Mouse (Mus musculus) bone marrow macrophage, adult 2 months (primary cell): ENCODE measurements around the gene Ankrd17. TPM values are rescaled to one million over a fixed set of nuclear protein-coding genes. Genes with fewer than 3 reads are reported as not detected.
A peak's percentile ranks its signal among the peaks of the same experiment; 100 is the strongest.

Experiments
- H3K27ac ChIP-seq: 2 replicates; pipeline ENCODE4 v1.5.1; 2012; ENCODE audit warnings: low read depth, low read length; ENCODE audit not compliant: insufficient read depth
- H3K4me1 ChIP-seq: 2 replicates; pipeline ENCODE4 v1.6.1; 2012; ENCODE audit warnings: low read length; ENCODE audit not compliant: control insufficient read depth, insufficient read depth
- H3K4me3 ChIP-seq: 2 replicates; pipeline ENCODE4 v1.5.1; 2012; ENCODE audit warnings: mild to moderate bottlenecking, low read length, moderate library complexity; ENCODE audit not compliant: insufficient read depth
- CTCF ChIP-seq: IDR thresholded peaks from 2 replicates; pipeline ENCODE4 v1.5.1; 2012; ENCODE audit warnings: low read depth, mild to moderate bottlenecking, low read length, moderate library complexity
- POLR2A ChIP-seq: IDR thresholded peaks from 2 replicates; pipeline ENCODE4 v1.6.1; 2012; ENCODE audit warnings: mild to moderate bottlenecking, low read depth, low read length, borderline replicate concordance
- polyA plus RNA-seq: library from polyadenylated mRNA; stranded (reverse); fragments of >200 nt; gene quantifications from 2 replicates; pipeline ENCODE4 v1.2.4, GENCODE M21; 2012; ENCODE audit not compliant: missing spikeins, insufficient read depth, insufficient read length

Ankrd17 gene
- polyA plus RNA-seq, 1 experiment = 40.0 TPM

DNA sequence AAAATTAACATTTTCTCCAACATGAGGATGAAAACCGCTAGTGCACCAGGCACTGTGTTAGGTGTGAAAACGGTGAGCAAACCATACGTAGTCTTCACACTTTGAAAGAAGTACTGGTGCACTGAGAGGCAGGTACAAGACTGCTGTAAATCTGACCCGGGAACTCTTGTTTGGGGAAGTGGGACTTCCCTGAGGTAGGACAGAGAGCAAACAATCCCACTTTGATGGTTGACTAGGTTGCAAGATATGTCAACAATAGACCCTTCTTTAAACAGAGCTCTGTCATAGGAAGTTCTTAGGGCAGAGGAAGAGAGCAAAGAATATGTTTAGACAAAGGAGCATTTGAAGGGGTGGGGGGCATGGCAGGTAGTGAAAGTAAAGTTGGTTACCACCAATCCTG, 7.3 kb upstream of the Ankrd17 start:
- H3K4me1 ChIP-seq = no peaks in the 10 kb centered on the region
- H3K27ac ChIP-seq = no peak overlapping the region
- no peak overlapping the region for H3K4me3 ChIP-seq
- TF ChIP-seq CTCF = no peak
- no peak for TF ChIP-seq POLR2A

DNA sequence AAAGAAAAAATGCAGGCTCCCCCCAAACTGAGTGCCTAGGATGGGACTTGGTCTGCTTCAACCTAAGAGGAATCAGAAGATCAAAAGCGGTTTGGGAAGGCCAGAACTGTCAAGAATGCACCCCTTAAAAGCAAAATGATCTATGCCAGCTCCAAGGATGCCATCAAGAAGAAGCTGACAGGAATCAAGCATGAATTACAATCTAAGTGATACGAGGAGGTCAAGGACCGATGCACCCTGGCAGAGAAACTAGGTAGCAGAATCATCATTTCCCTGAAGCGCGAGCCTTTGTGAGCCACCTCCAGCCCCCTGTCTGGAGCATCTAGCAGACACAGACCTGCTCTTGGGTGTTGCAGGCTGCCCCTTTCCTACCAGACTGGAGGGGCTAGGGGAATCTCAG, 4.0 kb upstream of the Ankrd17 start:
- no peak overlapping the region for H3K27ac ChIP-seq
- TF ChIP-seq POLR2A = no peak
- no peak for TF ChIP-seq CTCF
- no peak overlapping the region for H3K4me3 ChIP-seq
- H3K4me1 ChIP-seq = peaks cover 3% of the 10 kb centered on the region

DNA sequence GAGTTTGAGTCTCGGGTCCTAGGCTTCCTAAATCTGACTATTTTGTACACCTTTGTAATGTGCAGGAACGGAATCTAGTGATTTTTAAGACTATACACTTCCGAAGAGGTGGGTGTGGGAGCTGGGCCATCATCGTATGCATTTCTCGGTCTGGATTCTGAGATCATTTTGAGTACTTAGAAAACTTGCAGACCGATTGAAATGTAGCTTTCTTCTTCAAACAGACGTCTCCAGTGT, 608 bp upstream of the Ankrd17 start, which contains the start of gene Gm9958:
Gm9958 (plus strand) TSS at position 138 of the 237 bp plus-strand sequence.
- TF ChIP-seq CTCF = no peak
- no peak for TF ChIP-seq POLR2A
- Histone ChIP-seq H3K4me3 (peak within 1 kb of the TSS; percentile 100), H3K4me1 (peaks cover 8% of the 10 kb centered on the region), H3K27ac (peak within 1 kb of the TSS; percentile 100)

DNA sequence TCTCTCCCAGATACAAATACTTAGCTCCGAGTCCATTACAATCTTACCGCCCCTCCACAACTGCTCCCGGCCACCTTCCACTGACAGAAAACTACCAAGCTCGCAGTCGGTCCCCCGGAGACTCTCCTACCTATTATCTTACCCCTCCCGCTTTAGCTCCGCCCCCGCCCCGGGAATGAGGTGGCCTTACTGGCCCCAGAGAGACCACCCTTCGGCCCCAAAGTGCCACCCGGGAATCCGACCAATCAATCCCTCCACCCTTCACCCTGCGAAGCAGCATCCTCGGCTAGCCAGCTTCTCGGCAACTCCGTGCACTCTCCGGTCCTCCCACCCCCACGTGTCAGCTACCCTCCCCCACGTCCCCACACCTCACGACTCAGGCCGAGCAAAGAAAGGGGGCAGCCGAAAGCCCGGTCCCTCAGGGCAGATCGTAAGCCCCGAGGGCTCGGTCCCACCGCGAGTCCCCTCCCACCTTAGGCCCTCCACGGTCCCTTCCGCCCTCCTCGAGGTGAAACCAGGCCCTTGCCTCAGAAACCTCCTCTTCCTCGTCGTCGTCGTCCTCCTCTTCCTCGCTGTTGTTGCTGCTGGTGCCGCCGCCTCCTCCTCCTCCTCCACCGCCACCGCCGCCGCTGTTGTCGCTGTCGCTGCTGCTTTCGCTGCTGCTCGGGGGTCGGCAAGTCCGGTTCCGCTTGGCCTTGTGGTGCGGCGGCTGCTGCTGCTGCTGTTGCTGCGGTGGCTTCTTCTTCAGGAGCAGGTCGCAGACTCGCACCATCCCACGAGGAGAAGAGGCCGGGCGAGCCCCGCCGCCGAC, 1.0 kb downstream of the Ankrd17 start:
- TF ChIP-seq POLR2A = no peak
- TF ChIP-seq CTCF = no peak
- peak overlapping the region; percentile 100 for H3K4me3 ChIP-seq
- peaks cover 8% of the 10 kb centered on the region for H3K4me1 ChIP-seq
- H3K27ac ChIP-seq = peak overlapping the region; percentile 83

DNA sequence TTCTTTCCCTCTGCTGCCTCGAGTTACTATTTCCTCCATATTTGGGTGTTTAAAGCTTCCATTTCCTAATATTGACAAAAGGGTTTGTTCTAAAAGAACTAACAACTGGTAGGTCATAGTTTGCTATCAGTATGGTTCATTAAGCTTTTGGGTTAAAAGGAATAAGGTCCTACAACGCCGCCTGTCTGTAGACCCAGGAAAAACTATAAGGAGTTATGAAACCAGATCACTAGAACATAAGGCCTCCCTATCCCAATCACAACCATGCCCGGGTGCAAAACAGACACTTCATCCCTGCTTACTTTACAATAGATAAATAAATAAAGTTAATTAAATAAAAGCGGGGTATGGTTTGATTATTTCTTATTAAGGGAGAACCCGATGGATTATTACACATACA, 1.9 kb downstream of the Ankrd17 start:
- Histone ChIP-seq H3K27ac (peak overlapping the region; percentile 83; the same call in 1 of the 2 replicates), H3K4me3 (peak overlapping the region; percentile 100), H3K4me1 (peaks cover 9% of the 10 kb centered on the region)
- TF ChIP-seq POLR2A = no peak
- TF ChIP-seq CTCF = no peak

DNA sequence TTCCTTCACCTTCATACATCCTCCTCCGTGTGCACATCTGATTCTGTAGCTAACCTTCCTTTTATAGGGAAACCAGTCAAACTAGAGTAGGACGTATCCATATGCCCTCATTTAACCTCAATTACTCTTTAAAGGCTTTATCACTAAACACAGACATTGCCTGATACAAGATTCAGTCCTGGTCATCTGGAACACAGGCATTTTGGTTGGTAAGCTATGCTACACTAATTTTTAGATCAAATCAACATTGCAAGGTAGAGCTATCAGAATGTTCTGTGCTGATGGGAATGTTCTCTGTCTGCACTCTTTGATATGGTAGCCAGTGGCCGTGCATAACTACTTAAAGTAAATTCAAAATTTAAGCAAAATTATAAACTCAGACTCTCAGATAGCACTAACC, 10.6 kb downstream of the Ankrd17 start:
- Histone ChIP-seq H3K4me3 (no peak overlapping the region), H3K27ac (no peak overlapping the region), H3K4me1 (peaks cover 8% of the 10 kb centered on the region)
- TF ChIP-seq CTCF (no peak), POLR2A (no peak)

DNA sequence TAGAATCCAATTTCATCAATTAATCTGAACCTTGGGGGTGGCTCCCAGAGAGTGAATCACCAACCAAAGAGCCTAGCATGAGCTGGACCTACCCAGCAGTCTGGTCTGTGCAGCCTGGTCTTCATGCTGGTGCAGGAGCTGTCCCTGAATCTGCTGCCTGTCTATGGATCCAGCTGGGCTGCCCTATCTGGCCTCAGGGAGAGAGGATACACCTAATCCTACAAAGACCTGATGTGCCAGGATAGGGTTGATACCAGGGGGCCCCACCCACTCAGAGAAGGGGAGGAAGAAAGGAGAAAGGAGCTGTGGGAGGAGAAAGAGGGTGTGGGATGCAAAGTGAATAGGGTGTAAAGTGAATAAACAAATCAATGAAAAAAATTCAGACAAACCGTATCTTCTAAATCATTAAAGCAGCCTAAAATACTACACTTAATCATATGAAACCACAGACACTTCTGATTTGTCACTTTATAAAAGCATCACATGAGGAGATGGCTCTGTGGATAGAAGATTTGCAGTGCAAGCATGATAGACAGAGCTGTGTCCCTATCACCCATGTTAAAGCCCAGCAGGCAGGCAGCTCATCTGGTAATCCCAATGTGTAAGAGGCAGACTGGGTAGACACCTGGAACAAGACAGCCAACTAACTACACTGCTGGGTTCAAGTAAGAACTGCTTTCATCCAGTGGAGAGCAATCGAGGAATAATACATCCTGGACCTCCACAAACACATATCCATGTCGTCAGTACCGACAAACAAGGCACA, 12.6 kb downstream of the Ankrd17 start:
- no peak for TF ChIP-seq CTCF
- TF ChIP-seq POLR2A = no peak
- H3K4me1 ChIP-seq = peaks cover 9% of the 10 kb centered on the region

DNA sequence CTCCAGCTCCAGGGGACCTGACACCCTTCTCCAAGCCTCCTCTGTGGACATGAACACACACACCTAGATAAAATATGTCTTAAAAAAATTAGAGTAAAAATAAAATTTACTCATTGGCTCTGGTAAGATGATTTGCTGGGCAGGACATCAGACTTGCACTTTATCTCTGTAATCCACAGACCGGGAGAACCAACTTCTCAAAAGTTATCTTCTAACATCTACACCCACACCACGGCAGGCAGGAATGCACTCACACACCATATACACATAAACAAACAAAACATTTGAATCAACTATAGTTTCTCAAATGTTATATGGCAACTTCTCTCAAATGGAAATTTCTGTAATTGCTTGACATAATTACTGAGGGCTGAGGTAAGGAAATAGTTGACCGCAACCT, 19.5 kb downstream of the Ankrd17 start:
- TF ChIP-seq CTCF (no peak), POLR2A (no peak)
- Histone ChIP-seq H3K4me1 (0 out of 2 replicates have a peak, but pooled peaks cover 3% of the 10 kb centered on the region), H3K4me3 (no peak overlapping the region), H3K27ac (no peak overlapping the region)

More for the DNA sequence above, 12.6 kb downstream of the Ankrd17 start:
- no peak overlapping the region for H3K27ac ChIP-seq
- no peak overlapping the region for H3K4me3 ChIP-seq

DNA sequence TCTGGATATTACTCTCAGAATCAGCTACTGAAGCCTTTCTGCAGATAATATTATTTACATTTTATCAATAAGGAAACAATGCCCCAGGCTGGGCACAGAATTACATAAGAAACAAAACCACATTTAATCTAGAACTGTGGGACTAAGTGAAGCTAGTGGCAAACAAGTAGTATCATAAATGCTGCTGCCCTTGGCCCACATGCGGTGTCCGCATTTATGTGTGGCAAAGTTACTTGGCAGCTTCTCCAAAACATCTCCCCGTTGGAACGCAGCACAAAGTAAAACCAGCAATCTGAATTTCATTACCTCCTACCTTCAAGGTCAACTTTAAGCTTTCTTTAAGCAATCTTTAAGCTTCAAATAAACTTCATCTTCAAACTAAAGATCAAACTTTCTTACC, 25.5 kb downstream of the Ankrd17 start:
- peaks cover 5% of the 10 kb centered on the region for H3K4me1 ChIP-seq
- TF ChIP-seq POLR2A (no peak), CTCF (no peak)
- H3K4me3 ChIP-seq = no peak overlapping the region
- H3K27ac ChIP-seq = no peak overlapping the region

DNA sequence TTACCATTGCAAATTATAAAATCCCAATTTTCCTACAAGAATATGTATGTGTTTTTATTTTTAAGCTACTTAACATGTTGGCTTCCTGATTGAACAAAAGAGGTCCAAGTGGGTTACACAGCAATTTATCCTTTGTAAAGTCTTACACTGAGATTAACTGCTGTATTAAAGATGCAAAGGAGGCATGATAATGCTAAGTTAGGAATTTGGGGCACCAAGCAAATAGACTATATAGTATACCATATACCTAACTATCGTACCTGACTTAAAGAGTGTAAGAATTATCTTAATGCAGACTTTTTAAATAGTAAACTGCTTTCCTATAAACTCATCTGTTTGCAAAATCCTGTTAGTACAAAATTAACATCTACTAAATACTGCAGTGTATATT, 26.4 kb downstream of the Ankrd17 start:
- TF ChIP-seq POLR2A (no peak), CTCF (no peak)
- Histone ChIP-seq H3K4me3 (no peak overlapping the region), H3K4me1 (peaks cover 6% of the 10 kb centered on the region), H3K27ac (no peak overlapping the region)
